Mouse (Mus musculus): ENCODE results near the gene Fam241b.
"Not testable (repeated sequence)": the region's sequence is repeated elsewhere in the genome, so short reads cannot be mapped to it uniquely, and the experiment has no call there.

The Fam241b gene

GRCm38 (mm10) chr10:62128316-62128951 lies 15.3 kb downstream of the Fam241b start:
- no peak for DNase-seq (ENCODE audit: low read depth, low spot score)

DNA sequence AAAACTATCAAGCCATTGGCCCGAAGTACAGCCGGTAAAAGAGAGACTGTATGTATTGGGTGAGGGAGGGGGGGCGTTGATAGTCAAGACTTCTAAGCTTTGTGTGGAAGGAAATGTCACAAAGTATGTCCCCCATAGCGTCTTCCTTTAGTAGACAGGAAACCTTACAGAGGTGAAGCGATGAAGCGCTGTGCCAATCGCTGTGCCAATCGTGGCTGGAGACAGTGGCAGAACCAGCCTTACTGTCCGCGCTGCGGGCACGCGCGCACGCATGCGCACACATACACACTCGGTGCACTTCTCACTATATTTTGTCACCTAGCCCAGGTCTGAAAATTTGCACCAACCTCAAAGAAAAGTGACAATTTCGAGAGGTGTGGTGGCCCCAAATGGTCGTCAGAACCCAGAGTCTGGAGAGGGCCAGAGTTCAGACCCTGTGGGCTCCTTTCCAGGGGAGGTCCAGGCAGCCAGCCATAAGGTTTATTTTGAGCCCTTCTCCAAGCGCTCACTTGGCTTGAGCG lies 15.9 kb downstream of the Fam241b start:
- DNase-seq (ENCODE audit: low read depth, low spot score), result no peak

GRCm38 (mm10) chr10:62127137-62127536 lies 16.6 kb downstream of the Fam241b start:
- DNase-seq (ENCODE audit: low read depth, low spot score), result no peak

DNA sequence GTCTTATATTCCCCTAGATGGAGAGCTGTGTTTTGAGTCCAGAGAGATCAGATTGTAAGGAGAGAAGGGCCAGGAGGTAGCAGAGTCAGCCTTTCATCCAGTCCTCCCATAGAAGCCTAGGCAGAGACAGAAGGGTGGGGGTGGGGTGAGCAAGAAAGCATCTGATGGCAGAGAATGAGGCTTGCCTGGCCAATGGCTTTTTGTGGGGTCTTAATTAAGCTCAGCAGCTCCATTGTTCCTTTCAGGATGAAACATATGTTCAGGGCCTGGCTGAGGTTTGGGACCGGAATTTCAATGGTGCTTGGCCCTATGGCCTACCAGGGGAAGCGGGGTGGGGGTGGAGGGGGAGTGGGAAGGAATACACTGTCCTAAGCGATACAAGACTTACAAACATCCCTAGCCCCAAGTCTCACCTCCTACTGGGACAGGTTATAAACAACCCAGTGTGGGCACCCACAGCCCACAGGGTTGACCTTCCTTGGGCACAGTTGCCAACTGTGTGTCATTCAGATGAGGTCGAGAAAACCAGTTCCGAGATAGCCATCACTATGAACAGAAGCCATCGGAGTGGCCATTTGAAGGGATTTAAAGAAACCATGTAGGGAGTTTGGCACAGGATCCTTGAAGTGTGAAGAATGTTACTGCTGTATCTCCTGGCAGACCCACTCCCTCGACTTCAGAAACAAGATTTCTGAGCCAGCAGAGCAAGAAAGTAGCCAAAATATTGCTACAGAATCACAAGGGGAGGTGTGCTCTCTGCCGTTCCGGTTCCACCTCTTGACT lies 29.7 kb downstream of the Fam241b start:
- DNase-seq (ENCODE audit: low read depth, low spot score), result no peak

GRCm38 (mm10) chr10:62111207-62111576 lies 32.5 kb downstream of the Fam241b start:
- DNase-seq (ENCODE audit: low read depth, low spot score), result no peak

DNA sequence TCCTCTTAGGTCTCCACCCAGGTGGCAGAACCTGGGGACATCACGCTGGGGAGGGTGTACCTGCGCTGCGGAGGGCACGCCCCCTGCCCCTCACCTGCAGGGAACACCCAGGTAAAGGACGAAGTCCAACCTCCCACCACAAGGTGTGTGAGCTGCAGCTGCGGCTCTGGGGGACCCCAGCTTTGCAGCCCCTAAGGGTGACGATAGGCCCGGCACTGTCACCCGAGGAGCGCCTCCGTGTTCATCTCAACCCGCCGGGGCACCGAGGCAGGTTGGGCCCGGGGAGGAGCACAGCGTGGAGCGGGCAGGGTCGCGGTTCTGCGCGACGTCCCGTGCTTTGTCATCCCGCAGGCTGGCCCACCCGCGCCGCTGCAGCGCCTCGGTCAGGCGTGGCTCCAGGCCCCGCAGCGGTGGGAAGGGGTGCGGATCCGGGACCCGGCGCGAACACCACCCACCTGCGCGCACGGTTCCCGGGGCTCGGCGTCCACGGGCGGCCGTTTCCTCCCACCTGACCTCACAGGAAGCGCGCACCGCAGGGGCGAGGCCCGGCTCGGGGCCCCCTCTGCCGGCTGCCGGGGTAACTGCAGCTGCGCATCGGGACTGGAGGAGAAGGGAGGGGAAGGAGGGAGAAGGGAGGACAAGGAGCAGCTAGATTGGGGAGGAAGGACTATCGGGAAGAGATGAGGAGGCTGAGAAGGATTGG lies 33.1 kb downstream of the Fam241b start:
- peak; percentile 66 for DNase-seq (ENCODE audit: low read depth, low spot score)

GRCm38 (mm10) chr10:62107048-62107447 lies 36.7 kb downstream of the Fam241b start:
- DNase-seq (ENCODE audit: low read depth, low spot score), result no peak

- DNase-seq (ENCODE audit: low read depth, low spot score), result peak; percentile 39
Measured at GRCm38 (mm10) chr10:62104835-62105576, 38.7 kb downstream of the Fam241b start.

GRCm38 (mm10) chr10:62101504-62102439 lies 41.9 kb downstream of the Fam241b start:
- peak; percentile 23 for DNase-seq (ENCODE audit: low read depth, low spot score)

DNA sequence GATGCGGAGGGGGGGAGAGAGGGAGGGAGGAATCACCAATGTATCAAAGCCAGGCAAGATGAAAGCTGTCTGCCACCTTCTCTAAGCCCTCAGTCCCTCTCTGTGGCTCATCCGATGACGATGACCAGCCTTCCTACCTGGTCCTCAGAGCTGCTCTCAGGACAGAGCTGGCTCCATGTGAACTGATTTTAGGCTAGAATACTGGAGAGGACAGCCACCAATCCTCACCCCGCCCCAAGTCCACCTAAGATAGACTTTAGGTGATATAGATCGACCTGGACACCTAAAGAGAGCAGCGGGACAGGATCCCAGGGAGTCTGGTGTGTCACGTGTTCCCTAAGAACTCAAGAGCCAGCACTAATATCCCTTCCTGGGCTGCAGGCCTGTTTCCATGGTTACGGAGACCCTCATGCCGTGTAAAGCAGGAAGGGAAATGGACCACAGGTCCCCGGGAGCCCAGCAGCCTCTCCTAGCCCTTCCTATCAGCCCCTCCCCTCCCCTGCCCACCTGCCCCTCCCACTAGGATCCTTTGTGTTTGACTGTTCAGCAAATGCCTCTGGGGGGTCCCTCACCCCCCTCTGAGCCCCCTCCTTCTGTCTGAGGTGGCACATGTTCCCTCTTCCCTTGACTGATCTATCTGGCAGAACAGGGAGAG lies 43.8 kb downstream of the Fam241b start:
- no peak for DNase-seq (ENCODE audit: low read depth, low spot score)

- DNase-seq (ENCODE audit: low read depth, low spot score), result no peak
Measured at GRCm38 (mm10) chr10:62094401-62094800, 49.3 kb downstream of the Fam241b start.

- DNase-seq (ENCODE audit: low read depth, low spot score), result no peak
Measured at GRCm38 (mm10) chr10:62093903-62094302, 49.8 kb downstream of the Fam241b start.

DNA sequence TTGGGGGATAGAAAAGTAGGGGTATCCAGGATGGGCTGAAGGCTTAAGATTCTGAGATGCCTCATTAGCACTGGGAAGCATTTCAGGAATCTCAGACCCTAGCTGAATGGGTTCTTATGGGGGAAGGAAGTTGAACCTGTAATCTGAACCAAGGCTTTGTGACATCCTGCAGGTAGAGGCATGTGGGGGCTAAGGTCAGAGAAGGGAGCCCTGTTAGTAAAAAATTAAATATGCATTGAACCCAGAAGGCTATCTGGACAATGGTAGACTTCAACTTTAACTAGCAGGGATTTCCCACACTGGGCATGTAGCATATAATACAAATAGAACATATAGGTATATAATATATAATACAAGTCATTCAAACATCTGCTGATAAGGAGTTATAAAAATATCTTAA lies 54.2 kb downstream of the Fam241b start:
- DNase-seq (ENCODE audit: low read depth, low spot score), result no peak

- DNase-seq (ENCODE audit: low read depth, low spot score), result no peak
Measured at GRCm38 (mm10) chr10:62089071-62089470, 54.6 kb downstream of the Fam241b start.

GRCm38 (mm10) chr10:62088411-62088810 lies 55.3 kb downstream of the Fam241b start:
- no peak for DNase-seq (ENCODE audit: low read depth, low spot score)

DNA sequence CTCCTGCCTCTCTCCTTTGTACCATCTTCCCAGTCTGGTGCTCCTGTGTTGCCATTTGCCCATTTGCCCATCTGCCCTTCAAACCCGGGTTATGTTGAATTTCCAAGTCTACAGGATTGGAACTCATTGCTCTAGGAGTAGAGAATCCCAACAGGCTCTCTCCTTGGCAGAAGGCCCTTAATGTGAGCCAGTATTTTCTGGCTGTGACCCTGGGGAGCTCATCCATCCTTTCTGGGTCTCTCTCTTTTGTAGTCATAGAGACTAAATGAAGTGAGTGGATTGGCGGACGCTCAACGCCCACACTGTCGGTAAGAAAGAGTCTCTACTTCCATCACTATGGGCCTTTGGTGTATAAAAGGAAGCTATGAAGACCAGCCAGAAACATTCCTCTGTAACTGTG lies 56.9 kb downstream of the Fam241b start:
- DNase-seq (ENCODE audit: low read depth, low spot score), result no peak

DNA sequence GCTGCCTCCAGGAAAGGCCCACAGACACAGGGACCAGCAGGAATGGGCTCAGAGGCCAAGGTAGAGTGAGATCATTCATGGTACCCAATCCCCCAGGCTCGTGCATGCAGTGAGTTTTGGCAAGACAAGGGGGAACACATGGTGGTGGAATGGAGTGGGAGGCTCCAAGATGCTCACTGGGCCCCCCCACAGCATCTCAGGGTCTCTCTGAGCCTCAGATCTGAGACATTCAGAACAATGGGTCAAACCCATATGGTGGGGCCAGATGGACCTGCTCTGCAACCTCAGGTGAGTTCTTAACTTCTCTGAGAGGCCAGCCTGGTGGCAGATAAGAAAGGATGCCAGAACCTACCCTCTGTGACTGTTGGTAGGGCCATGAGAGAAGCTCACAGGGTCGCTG lies 57.7 kb downstream of the Fam241b start:
- DNase-seq (ENCODE audit: low read depth, low spot score), result no peak

GRCm38 (mm10) chr10:62076248-62077134 lies 67.2 kb downstream of the Fam241b start:
- no peak for DNase-seq (ENCODE audit: low read depth, low spot score)

- DNase-seq (ENCODE audit: low read depth, low spot score), result not testable (repeated sequence)
Measured at GRCm38 (mm10) chr10:62071346-62071745, 72.4 kb downstream of the Fam241b start.

Data from retina, adult 2 months (tissue).